Mouse (Mus musculus) liver, embryonic 14.5 days (tissue): ENCODE results near the gene Map2k1.

Source experiments
- CTCF ChIP-seq: IDR thresholded peaks from 2 replicates; pipeline ENCODE4 v1.5.1; 2016; ENCODE audit warnings: antibody characterized with exemption, low read depth, control low read depth
- EP300 ChIP-seq: IDR thresholded peaks from 2 replicates; pipeline ENCODE4 v1.6.1; 2016; ENCODE audit warnings: antibody characterized with exemption, low read depth

- no peak for TF ChIP-seq CTCF
- TF ChIP-seq EP300, result no peak
These were observed 93.0 kb downstream of the Map2k1 start for GRCm38 (mm10) chr9:64160471-64160870.
